Mouse (Mus musculus) CH12.LX (cell line): ENCODE data around the gene Procr. TPM values are rescaled to one million over a fixed set of nuclear protein-coding genes. Genes with fewer than 3 reads are reported as not detected.
A peak's percentile ranks its signal among the peaks of the same experiment; 100 is the strongest.

ENCODE experiments used
- DNase-seq: peaks from one replicate; pipeline ENCODE4 v3.0.0-alpha.2; 2013; ENCODE audit errors: extremely low read depth
- H3K27ac ChIP-seq: 2 replicates; pipeline ENCODE4 v1.5.1; 2012; ENCODE audit warnings: low read depth, mild to moderate bottlenecking, control low read depth, moderate library complexity; ENCODE audit not compliant: insufficient read depth
- H3K27me3 ChIP-seq: replicated peaks from 2 replicates; pipeline ENCODE3; 2012; ENCODE audit warnings: inconsistent platforms
- H3K36me3 ChIP-seq, 2 experiments: replicated peaks in 1 of 2; 2 replicates each; pipeline versions ENCODE3 to v1.6.1; 2012; ENCODE audit warnings: inconsistent platforms in 1 of 2, low read length in 1 of 2, mild to moderate bottlenecking in 1 of 2, mixed read lengths in 1 of 2, moderate library complexity in 1 of 2; ENCODE audit not compliant: control insufficient read depth in 1 of 2, insufficient read depth in 1 of 2
- H3K4me1 ChIP-seq, 2 experiments: 2 replicates each; pipeline ENCODE4 v1.6.1; 2012; ENCODE audit warnings: inconsistent platforms in 1 of 2, moderate library complexity in 1 of 2; ENCODE audit not compliant: insufficient read depth in 2 of 2, control insufficient read depth in 1 of 2
- H3K4me2 ChIP-seq: 2 replicates; pipeline ENCODE4 v1.6.1; 2012; ENCODE audit warnings: low read depth, mild to moderate bottlenecking, control low read depth; ENCODE audit not compliant: poor library complexity, insufficient read depth, severe bottlenecking
- H3K4me3 ChIP-seq, 3 experiments: fragments of 150-350 bp in 1 of 3; sonication (generic) in 1 of 3; replicated peaks in 1 of 3; 2 replicates each; pipeline versions ENCODE3 to v1.5.1; 2011 to 2012; ENCODE audit warnings: low read depth in 2 of 3, low read length in 2 of 3, mild to moderate bottlenecking in 2 of 3, moderate library complexity in 2 of 3, control low read depth in 1 of 3, improper control_type of control experiment in 1 of 3, inconsistent platforms in 1 of 3, mixed read lengths in 1 of 3; ENCODE audit not compliant: poor library complexity in 1 of 3
- H3K79me2 ChIP-seq: replicated peaks from 2 replicates; pipeline ENCODE4 v1.6.1; 2012; ENCODE audit warnings: mild to moderate bottlenecking, moderate library complexity; ENCODE audit not compliant: control insufficient read depth, poor library complexity, insufficient read depth, severe bottlenecking; ENCODE audit errors: extremely low read depth
- H3K9ac ChIP-seq: 2 replicates; pipeline ENCODE4 v1.6.1; 2012; ENCODE audit warnings: low read depth, mild to moderate bottlenecking, control low read depth, moderate library complexity; ENCODE audit not compliant: insufficient read depth
- H3K9me3 ChIP-seq: replicated peaks from 2 replicates; pipeline ENCODE3; 2012; ENCODE audit warnings: low read length, inconsistent platforms, mixed read lengths
- CHD1 ChIP-seq: IDR thresholded peaks from 2 replicates; pipeline ENCODE4 v1.6.1; 2012; ENCODE audit warnings: low read depth, low read length, improper control_type of control experiment, inconsistent platforms
- CHD2 ChIP-seq: IDR thresholded peaks from 2 replicates; pipeline ENCODE4 v1.6.1; 2011; ENCODE audit warnings: low read length, improper control_type of control experiment
- CTCF ChIP-seq, 2 experiments: IDR thresholded peaks in 1 of 2; conservative IDR thresholded peaks in 1 of 2; 2 replicates each; pipeline ENCODE4 v1.5.1; 2011 to 2012; ENCODE audit warnings: low read depth in 2 of 2, low read length in 2 of 2, improper control_type of control experiment in 1 of 2, inconsistent platforms in 1 of 2, mild to moderate bottlenecking in 1 of 2, moderate library complexity in 1 of 2
- E2F4 ChIP-seq: IDR thresholded peaks from 2 replicates; pipeline ENCODE4 v1.6.1; 2011; ENCODE audit warnings: low read depth, low read length, improper control_type of control experiment; ENCODE audit not compliant: insufficient replicate concordance
- ELF1 ChIP-seq: IDR thresholded peaks from 2 replicates; pipeline ENCODE4 v1.6.1; 2014; ENCODE audit warnings: low read depth, mild to moderate bottlenecking, inconsistent platforms, low read length, improper control_type of control experiment
- ETS1 ChIP-seq: conservative IDR thresholded peaks from 2 replicates; pipeline ENCODE4 v1.6.1; 2012; ENCODE audit warnings: low read depth, mild to moderate bottlenecking, inconsistent platforms, low read length, improper control_type of control experiment, moderate library complexity
- GABPA ChIP-seq: IDR thresholded peaks from 2 replicates; pipeline ENCODE4 v1.6.1; 2012; ENCODE audit warnings: low read depth, low read length, improper control_type of control experiment, inconsistent platforms; ENCODE audit not compliant: insufficient replicate concordance
- IRF4 ChIP-seq: IDR thresholded peaks from 2 replicates; pipeline ENCODE4 v1.6.1; 2014; ENCODE audit warnings: low read depth, mild to moderate bottlenecking, inconsistent platforms, low read length, improper control_type of control experiment
- JUN ChIP-seq: IDR thresholded peaks from 2 replicates; pipeline ENCODE4 v1.6.1; 2011; ENCODE audit warnings: low read depth, mild to moderate bottlenecking, low read length, improper control_type of control experiment, moderate library complexity; ENCODE audit not compliant: insufficient read depth
- MEF2A ChIP-seq: IDR thresholded peaks from 2 replicates; pipeline ENCODE4 v1.6.1; 2014; ENCODE audit warnings: low read depth, mild to moderate bottlenecking, inconsistent platforms, low read length, improper control_type of control experiment, borderline replicate concordance
- MXI1 ChIP-seq: IDR thresholded peaks from 2 replicates; pipeline ENCODE4 v1.6.1; 2011; ENCODE audit warnings: mild to moderate bottlenecking, low read depth, low read length, improper control_type of control experiment
- MYC ChIP-seq: IDR thresholded peaks from 2 replicates; pipeline ENCODE4 v1.6.1; 2011; ENCODE audit warnings: low read depth, mild to moderate bottlenecking, improper control_type of control experiment, low read length
- NELFE ChIP-seq: IDR thresholded peaks from 2 replicates; pipeline ENCODE4 v1.6.1; 2011; ENCODE audit warnings: low read depth, low read length, improper control_type of control experiment
- PAX5 ChIP-seq: IDR thresholded peaks from 2 replicates; pipeline ENCODE4 v1.6.1; 2012; ENCODE audit warnings: low read length, inconsistent platforms, mixed read lengths
- POLR2AphosphoS2 ChIP-seq: IDR thresholded peaks from 2 replicates; pipeline ENCODE4 v1.6.1; 2011; ENCODE audit warnings: low read depth, low read length, improper control_type of control experiment
- RAD21 ChIP-seq: IDR thresholded peaks from 2 replicates; pipeline ENCODE4 v1.6.1; 2011; ENCODE audit warnings: low read depth, mild to moderate bottlenecking, low read length, improper control_type of control experiment, moderate library complexity
- RCOR1 ChIP-seq: conservative IDR thresholded peaks from 2 replicates; pipeline ENCODE4 v1.6.1; 2012; ENCODE audit warnings: low read depth, mild to moderate bottlenecking, inconsistent platforms, low read length, improper control_type of control experiment
- SIN3A ChIP-seq: IDR thresholded peaks from 2 replicates; pipeline ENCODE4 v1.6.1; 2012; ENCODE audit warnings: low read length, improper control_type of control experiment, inconsistent platforms
- TBP ChIP-seq: conservative IDR thresholded peaks from 2 replicates; pipeline ENCODE4 v1.6.1; 2011; ENCODE audit warnings: low read depth, low read length, improper control_type of control experiment
- TCF12 ChIP-seq: IDR thresholded peaks from 2 replicates; pipeline ENCODE4 v1.6.1; 2014; ENCODE audit warnings: low read depth, mild to moderate bottlenecking, inconsistent platforms, low read length, improper control_type of control experiment
- UBTF ChIP-seq: IDR thresholded peaks from 2 replicates; pipeline ENCODE4 v1.6.1; 2012; ENCODE audit warnings: low read depth, mild to moderate bottlenecking, inconsistent platforms, low read length, improper control_type of control experiment, moderate library complexity
- USF1 ChIP-seq: IDR thresholded peaks from 2 replicates; pipeline ENCODE4 v1.6.1; 2014; ENCODE audit warnings: low read depth, mild to moderate bottlenecking, inconsistent platforms, low read length, improper control_type of control experiment
- USF2 ChIP-seq: conservative IDR thresholded peaks from 2 replicates; pipeline ENCODE4 v1.6.1; 2011; ENCODE audit warnings: low read depth, low read length, improper control_type of control experiment
- ZKSCAN1 ChIP-seq: IDR thresholded peaks from 2 replicates; pipeline ENCODE4 v1.6.1; 2012; ENCODE audit warnings: low read depth, inconsistent platforms, low read length, improper control_type of control experiment, borderline replicate concordance
- ZMIZ1 ChIP-seq: IDR thresholded peaks from 2 replicates; pipeline ENCODE4 v1.6.1; 2012; ENCODE audit warnings: low read depth, mild to moderate bottlenecking, inconsistent platforms, low read length, improper control_type of control experiment
- dilution Hi-C: fragments of 300-500 bp; cut with MboI; formaldehyde crosslinking; loops from 2 replicates; pipeline ENCODE4 v1.14.3; 2020; ENCODE audit warnings: low sequenced_read_pairs; ENCODE audit not compliant: extremely low pct_unique_long_range_greater_than_20kb, extremely low pct_ligation_motif_present
- in situ Hi-C: fragments of 300-500 bp; cut with MboI; formaldehyde crosslinking; loops from 3 replicates; pipeline ENCODE4 v1.14.3; 2019; ENCODE audit warnings: low sequenced_read_pairs, low pct_ligation_motif_present, low pct_unique_long_range_greater_than_20kb, mixed read lengths
- polyA plus RNA-seq: library from polyadenylated mRNA; unstranded; fragments of >175 nt; gene quantifications from 2 replicates; pipeline ENCODE4 v1.2.1, GENCODE M21; 2012; ENCODE audit warnings: low read depth; ENCODE audit not compliant: insufficient read length
- total RNA-seq, 2 experiments: library from RNA; depleted of rRNA; stranded (reverse); fragments of 300-350 nt in 1 of 2; fragments of >200 nt in 1 of 2; gene quantifications; 2 replicates each; pipeline ENCODE4 v1.2.3; 2012 to 2014

The Procr gene
- total RNA-seq (2012; rRNA removed) (1.4 and 2.8 TPM in 2 replicates), total RNA-seq (2014; rRNA removed) (not detected in 2 replicates), polyA plus RNA-seq (0.14 and 0.20 TPM in 2 replicates)

- H3K4me1 ChIP-seq: peaks cover 3 to 9% of the 10 kb centered on the region in 2 experiments
- no peaks in the 10 kb centered on the region for H3K36me3 ChIP-seq
- H3K79me2 ChIP-seq: no peaks in the 10 kb centered on the region
- DNase-seq: no peak
- no peaks in the 10 kb centered on the region for H3K27me3 ChIP-seq
- H3K9ac ChIP-seq: peak within 1 kb of the TSS; percentile 15; the same call in 1 of the 2 replicates
- TF ChIP-seq USF2 (no peak), MYC (no peak), JUN (no peak), NELFE (no peak), ELF1 (no peak), POLR2AphosphoS2 (no peak), UBTF (no peak), CTCF (conservative IDR thresholded peaks at IDR 0.05 in 1 of 2, IDR thresholded peaks at IDR 0.05 in 1 of 2; ENCODE audit: low read depth in 2 of 2, low read length in 2 of 2) (no peak), ETS1 (no peak), TCF12 (no peak), SIN3A (no peak)
- H3K4me2 ChIP-seq: peak within 1 kb of the TSS; percentile 85
- H3K4me3 ChIP-seq: peak within 1 kb of the TSS in 1 of 3 experiments; percentile 59
- dilution Hi-C loops: no loop called here
- in situ Hi-C loops: loop anchor here (25.0 kb wide), 1 partner anchor 239 kb away; the partner anchor contains the start of genes Acss2 and Ggt7
- no peak within 1 kb of the TSS for H3K27ac ChIP-seq
- H3K9me3 ChIP-seq: no peaks in the 10 kb centered on the region
Measured at GRCm38 (mm10) chr2:155751014-155751786, at the start of gene Procr. Procr (plus strand) TSS chr2:155751117.

GRCm38 (mm10) chr2:155701399-155701919 lies 49.5 kb upstream of the Procr start:
- Histone ChIP-seq H3K4me1 (0 out of 4 replicates have a peak, but pooled peaks cover 0 to 2% of the 10 kb centered on the region in 2 experiments), H3K4me2 (no peak overlapping the region), H3K27me3 (no peaks in the 10 kb centered on the region), H3K79me2 (no peaks in the 10 kb centered on the region), H3K27ac (no peak overlapping the region), H3K9ac (no peak overlapping the region), H3K9me3 (no peaks in the 10 kb centered on the region), H3K36me3 (peaks cover 33 to 49% of the 10 kb centered on the region in 2 experiments), H3K4me3 (no peak overlapping the region)
- DNase-seq: no peak
- TF ChIP-seq RAD21 (no peak), E2F4 (no peak), TCF12 (no peak), ZMIZ1 (no peak), MEF2A (no peak), TBP (no peak), ZKSCAN1 (no peak), JUN (no peak), MXI1 (no peak), PAX5 (no peak), RCOR1 (no peak), USF1 (no peak), CHD1 (no peak), CHD2 (no peak), MYC (no peak), IRF4 (no peak), GABPA (no peak)
- dilution Hi-C loops: no loop called here
- in situ Hi-C loops: no loop called here
